Mouse (Mus musculus): Measurements from ENCODE around the gene Six1. TPM values are rescaled to one million over a fixed set of nuclear protein-coding genes. Genes with fewer than 3 reads are reported as not detected.

Six1 gene
- polyA plus RNA-seq, 1 experiment from 2014 or later: 0.41 TPM

- Histone ChIP-seq H3K9me3 (replicated peaks; ENCODE audit: control insufficient read depth, low read length, poor library complexity, severe bottlenecking) (no peaks in the 10 kb centered on the region), H3K27ac (ENCODE audit: low read length) (no peak overlapping the region)
- 90% methylated on average over 3 of the region's 3 CpGs for WGBS
Measured at GRCm38 (mm10) chr12:72996646-72997045, 57.0 kb downstream of the Six1 start.

More at GRCm38 (mm10) chr12:72996646-72997045, 57.0 kb downstream of the Six1 start:
- ATAC-seq: no peak
- H3K9ac ChIP-seq (ENCODE audit: low read depth, low read length): no peak overlapping the region
- H3K4me1 ChIP-seq (ENCODE audit: control insufficient read depth, insufficient read depth, low read length): no peaks in the 10 kb centered on the region
- H3K27me3 ChIP-seq (ENCODE audit: control insufficient read depth, insufficient read depth, low read depth, low read length): no peaks in the 10 kb centered on the region
- no peak overlapping the region for H3K4me2 ChIP-seq (ENCODE audit: low read length)
- no peaks in the 10 kb centered on the region for H3K36me3 ChIP-seq (ENCODE audit: control insufficient read depth, insufficient read depth, low read length)
- no peak overlapping the region for H3K4me3 ChIP-seq (ENCODE audit: low read depth, low read length)

Other genes with a start within 250 kb of the Six1 start
- gene Six6, start 114.0 kb downstream of the Six1 start, polyA plus RNA-seq (2015; fragmentation: Nextera tagmentation; extraction: Ambion mirVana): 0.85 and 2.1 TPM in 2 replicates
- 5.0 and 6.1 TPM in 2 replicates for gene 4930447C04Rik, start 113.1 kb downstream of the Six1 start, polyA plus RNA-seq (2015; fragmentation: Nextera tagmentation; extraction: Ambion mirVana)
- gene Six4, start 59.6 kb upstream of the Six1 start, polyA plus RNA-seq (2015; fragmentation: Nextera tagmentation; extraction: Ambion mirVana): 0.18 and 0.29 TPM in 2 replicates
- gene Mnat1, start 69.8 kb upstream of the Six1 start, polyA plus RNA-seq (2015; fragmentation: Nextera tagmentation; extraction: Ambion mirVana): 15.9 and 18.4 TPM in 2 replicates
- 16.6 and 17.9 TPM in 2 replicates for gene Trmt5, start 232.8 kb upstream of the Six1 start, polyA plus RNA-seq (2015; fragmentation: Nextera tagmentation; extraction: Ambion mirVana)
- gene Slc38a6, start 232.9 kb upstream of the Six1 start, polyA plus RNA-seq (2015; fragmentation: Nextera tagmentation; extraction: Ambion mirVana): 9.9 and 11.1 TPM in 2 replicates

All from midbrain, embryonic 16.5 days (tissue).